Comparison of ENCODE assay signal across 8 mouse cellular contexts in the genomic region with DNA sequence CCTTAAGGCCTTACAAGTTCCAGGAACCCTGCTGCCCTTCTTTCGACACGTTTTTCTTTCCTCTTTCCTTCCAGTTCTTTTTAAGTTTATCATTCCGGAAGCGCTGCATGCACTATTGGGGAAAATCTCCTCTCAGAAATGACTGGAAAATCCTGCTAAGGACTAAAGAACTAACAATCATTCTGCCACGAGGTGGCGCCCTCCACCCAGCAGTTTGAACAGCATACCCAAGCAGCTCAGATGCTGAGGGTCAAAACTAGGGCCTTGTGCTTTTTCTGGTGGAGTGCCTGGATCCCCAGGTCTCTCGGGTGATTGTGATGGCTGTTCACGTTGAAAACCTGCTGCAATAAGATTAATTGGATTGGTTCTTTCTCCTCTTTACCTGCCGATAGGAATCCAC. TPM values are rescaled to one million over a fixed set of nuclear protein-coding genes. Genes with fewer than 3 reads are reported as not detected.
A peak's percentile ranks its signal among the peaks of the same experiment; 100 is the strongest.
DNase-seq lines count a peak whose midpoint lies in the region; ATAC-seq lines count a peak whose summit lies in the region.

No protein-coding gene starts in this region.

- no peaks in the 10 kb centered on the region; the same call in 1 of the 2 replicates for H3K27me3 ChIP-seq in intestine, embryonic 16.5 days (replicated peaks; ENCODE audit: control insufficient read depth, insufficient read depth, low read length)

- no peaks in the 10 kb centered on the region for H3K4me1 ChIP-seq in intestine, embryonic 16.5 days (ENCODE audit: control insufficient read depth, insufficient read depth, low read length)

- peak overlapping the region; percentile 28 for H3K4me3 ChIP-seq in intestine, embryonic 16.5 days (ENCODE audit: low read length)

- H3K9ac ChIP-seq in intestine, embryonic 16.5 days (ENCODE audit: low read depth, low read length) = no peak overlapping the region

- H3K4me2 ChIP-seq in intestine, embryonic 16.5 days (ENCODE audit: low read depth, low read length) = peak overlapping the region; percentile 47

- DNase-seq in WW6 (ENCODE audit: low read depth, low spot score) = peak; percentile 14
- DNase-seq in cerebellum, adult 9-10 months = peak; percentile 32
- peak; percentile 56 to 70 for DNase-seq in frontal cortex, postnatal 36 days (ENCODE audit: low spot score in 2 of 2)
- DNase-seq in left cerebral cortex, postnatal 14 days (ENCODE audit: low spot score in 2 of 2) = peak; percentile 57 to 81
- DNase-seq in right cerebral cortex, postnatal 4 days = peak; percentile 79
- peak; percentile 31 to 71 for DNase-seq in urinary bladder, postnatal 4 days (ENCODE audit: low spot score in 2 of 2)

- intact Hi-C loops in left cerebral cortex, postnatal 14 days (cut with DNase I) = loop anchor here (10.0 kb wide), 1 partner anchor 1658 kb away; no protein-coding TSS in a partner anchor

- ATAC-seq in intestine, embryonic 16.5 days = peak; percentile 70
- ATAC-seq in megakaryocyte progenitor cell, adult 5-6 weeks (replicated peaks; ENCODE audit: poor library complexity) = peak; percentile 96

- H3K36me3 ChIP-seq in intestine, embryonic 16.5 days (ENCODE audit: control insufficient read depth, insufficient read depth, low read length) = no peaks in the 10 kb centered on the region

- no peaks in the 10 kb centered on the region for H3K9me3 ChIP-seq in intestine, embryonic 16.5 days (ENCODE audit: control insufficient read depth, low read length)

- no peak overlapping the region for H3K27ac ChIP-seq in intestine, embryonic 16.5 days (ENCODE audit: low read length)

- WGBS in intestine, embryonic 16.5 days = 12% methylated on average over 9 of the region's 9 CpGs

RNA-seq across cellular contexts. Expression of a gene that starts 12.8 kb away (rescaled TPM):
- 0.35 and 0.66 TPM in 2 replicates for polyA plus RNA-seq in intestine, embryonic 16.5 days (2015; fragmentation: Nextera tagmentation; extraction: Ambion mirVana)
- total RNA-seq in left cerebral cortex, postnatal 14 days (2021) = under 1 TPM; 0.13 TPM
- total RNA-seq in megakaryocyte progenitor cell, adult 5-6 weeks (2015) = 5.4 and 8.5 TPM in 2 replicates
- 2.1 and 4.0 TPM in 2 replicates for total RNA-seq in megakaryocyte progenitor cell, adult 5-6 weeks (2017)

RNA-seq across cellular contexts. Expression of a gene that starts 53.4 kb away (rescaled TPM):
- 0.54 and 0.57 TPM in 2 replicates for polyA plus RNA-seq in intestine, embryonic 16.5 days (2015; fragmentation: Nextera tagmentation; extraction: Ambion mirVana)
- total RNA-seq in left cerebral cortex, postnatal 14 days (2021) = 1 to 10 TPM; 3.0 to 4.3 TPM
- total RNA-seq in megakaryocyte progenitor cell, adult 5-6 weeks (2015) = 3.1 and 4.8 TPM in 2 replicates
- total RNA-seq in megakaryocyte progenitor cell, adult 5-6 weeks (2017) = 0.79 and 1.8 TPM in 2 replicates

Comparison
In these comparisons a context has a peak if more than half of its experiments do, and no peak if none do; other contexts are left out.
1. DNase-seq: peak in every context shown above with its lines; median percentile 79 in right cerebral cortex, postnatal 4 days; 69 in left cerebral cortex, postnatal 14 days; 63 in frontal cortex, postnatal 36 days; 51 in urinary bladder, postnatal 4 days; 32 in cerebellum, adult 9-10 months; 14 in WW6.